Mouse (Mus musculus) liver, adult 2 months (tissue): ENCODE results near the gene Kif28.

ENCODE experiments used
- CTCF ChIP-seq: fragments of 200-500 bp; IDR thresholded peaks from 2 replicates; pipeline ENCODE4 v1.5.1; 2011; ENCODE audit warnings: low read depth, low read length, control low read depth
- POLR2A ChIP-seq: fragments of 200-500 bp; IDR thresholded peaks from 2 replicates; pipeline ENCODE4 v1.6.1; 2011; ENCODE audit warnings: low read length, control low read depth; ENCODE audit not compliant: insufficient read depth; ENCODE audit errors: extremely low read depth

- TF ChIP-seq POLR2A (no peak), CTCF (no peak)
Observed at GRCm38 (mm10) chr1:179728661-179729060, 16.4 kb downstream of the Kif28 start.
